Mouse (Mus musculus): ENCODE measurements around the gene Sf3b1.

DNA sequence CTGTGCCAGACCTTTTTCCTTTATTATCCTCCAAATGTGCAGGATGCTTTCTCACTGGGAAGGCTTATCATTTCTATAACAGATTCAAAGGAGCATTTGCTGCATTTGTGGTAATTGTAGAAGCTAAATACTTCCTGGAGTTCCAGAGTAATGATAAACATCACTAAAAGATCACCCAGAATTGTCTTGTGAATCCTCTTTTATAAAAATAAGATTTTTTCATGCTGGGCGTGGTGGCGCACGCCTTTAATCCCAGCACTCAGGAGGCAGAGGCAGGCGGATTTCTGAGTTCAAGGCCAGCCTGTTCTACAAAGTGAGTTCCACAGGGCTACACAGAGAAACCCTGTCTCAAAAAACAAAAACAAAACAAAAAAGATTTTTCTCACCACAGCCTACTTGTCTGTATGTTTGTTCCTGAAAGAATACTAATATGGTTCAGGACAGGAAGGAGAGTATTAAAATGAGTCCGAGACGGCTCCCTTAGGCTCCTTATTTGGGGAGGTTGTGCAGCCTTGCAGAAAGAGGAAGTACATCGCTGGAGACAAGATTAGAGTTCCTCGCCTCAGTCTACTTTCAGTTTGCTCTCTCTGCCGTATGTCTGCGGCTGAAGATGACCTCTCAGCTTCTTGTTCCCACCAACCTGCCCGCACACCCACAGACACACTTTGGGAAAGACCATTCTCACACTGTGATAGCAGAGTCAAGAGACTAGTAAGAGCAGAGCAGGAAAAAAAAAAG is 1.4 kb upstream of the Sf3b1 start:
- TF ChIP-seq CTCF (IDR thresholded peaks at IDR 0.05; ENCODE audit: control insufficient read depth, insufficient read depth, low read length) (no peak), POLR2A (IDR thresholded peaks at IDR 0.05; ENCODE audit: borderline replicate concordance, control insufficient read depth, low read depth, low read length) (no peak)
